Mouse (Mus musculus) urinary bladder, postnatal 36 days (tissue): ENCODE measurements around the gene Pus1.

Experiments
- DNase-seq, 2 experiments: peaks; one replicate each; pipeline ENCODE4 v3.0.0; 2022; ENCODE audit warnings: low spot score in 2 of 2, mixed read lengths in 1 of 2

Gene Pus1

DNA sequence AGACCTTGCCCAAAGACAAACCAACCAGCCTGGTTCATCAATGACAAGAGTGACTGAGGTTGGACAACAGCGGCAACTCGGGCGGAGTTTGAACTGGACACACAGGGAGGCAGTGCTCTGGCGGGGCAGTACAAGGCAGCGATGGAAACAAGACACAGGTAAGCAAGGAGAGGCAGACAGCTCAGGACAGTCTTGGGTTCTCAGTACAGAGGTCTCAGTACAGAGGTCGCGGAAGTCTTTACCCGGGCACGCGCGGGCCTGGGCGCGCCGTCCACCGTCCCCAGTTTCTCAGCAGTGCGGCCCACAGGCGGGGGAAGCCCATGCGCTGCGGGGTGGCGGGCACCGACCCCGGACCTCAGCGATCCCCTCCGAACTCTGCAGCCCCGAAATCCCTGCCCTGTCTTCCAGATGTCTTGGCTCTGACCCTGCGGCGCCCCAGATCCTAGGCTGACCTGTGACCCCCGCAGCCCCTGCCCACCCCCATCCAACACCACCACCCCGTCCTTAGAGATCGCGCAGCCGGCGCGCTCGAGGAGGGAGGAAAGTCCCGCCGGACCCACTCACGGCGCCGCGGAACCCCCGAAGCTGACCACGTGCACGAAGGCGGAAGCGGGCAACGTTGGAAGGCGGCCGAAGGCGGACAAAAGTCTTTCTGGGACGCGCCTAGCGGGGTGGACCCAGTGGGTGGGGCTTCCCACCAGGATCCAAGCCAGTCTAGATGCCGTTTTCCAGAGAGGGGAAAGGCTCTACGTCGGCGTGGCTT lies at the start of gene Pus1:
Gene Pus1 (minus strand): TSS at position 662 of the 763 bp plus-strand sequence.
- DNase-seq, result peak; percentile 92 to 95

DNA sequence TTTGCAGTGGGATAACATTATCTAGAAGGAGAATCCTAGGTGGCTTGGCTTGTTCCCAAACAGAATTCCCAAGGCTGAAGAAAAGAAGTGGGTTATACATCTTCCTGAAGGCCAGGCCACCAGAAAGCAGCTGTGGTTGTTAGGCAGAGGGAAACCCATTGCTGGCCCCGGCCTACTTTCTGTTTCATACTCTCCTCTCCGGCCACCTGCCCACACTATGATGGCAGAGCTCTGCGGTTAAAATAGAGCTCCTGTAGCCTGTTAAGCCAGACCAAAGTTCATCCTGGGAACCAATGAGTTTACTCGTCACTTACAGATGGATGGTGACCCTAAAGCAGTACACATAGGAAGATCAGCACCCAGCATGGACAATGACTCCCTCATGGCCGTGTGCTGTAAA lies 47.1 kb upstream of the Pus1 start:
- no peak for DNase-seq

DNA sequence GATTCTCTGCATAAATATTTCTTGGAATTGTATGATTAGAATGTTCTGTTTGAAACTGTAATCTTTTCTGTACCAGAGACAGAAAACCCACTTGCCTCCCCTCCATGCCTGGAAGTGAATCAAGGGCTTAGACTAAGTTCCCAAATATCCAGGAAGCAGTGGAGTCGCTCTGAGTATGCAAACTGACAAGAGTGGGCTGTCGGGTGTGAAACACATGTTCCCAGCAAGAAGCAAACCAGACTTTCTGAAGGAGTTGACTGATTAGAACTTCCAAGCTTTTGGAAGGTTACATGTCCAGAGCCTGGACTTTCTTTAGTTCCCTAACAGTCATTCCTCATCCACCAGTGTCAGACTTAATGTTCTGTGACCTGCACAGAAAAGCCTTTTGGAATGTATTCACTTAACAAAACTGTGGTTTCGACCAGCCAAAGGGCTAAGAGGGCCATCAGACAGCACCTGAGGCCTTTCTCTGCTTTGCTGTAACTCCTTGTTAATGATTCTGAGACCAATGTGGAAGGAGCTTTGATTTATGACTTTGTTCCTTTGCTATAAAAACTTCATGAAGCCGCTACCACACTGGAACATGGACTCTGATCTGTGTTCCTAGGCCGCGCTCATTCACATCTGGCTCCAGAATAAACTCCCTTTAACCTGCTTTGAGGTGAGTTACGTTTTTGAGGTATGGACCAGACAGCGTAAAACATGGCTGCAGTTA lies 46.5 kb upstream of the Pus1 start:
- DNase-seq, result no peak

DNA sequence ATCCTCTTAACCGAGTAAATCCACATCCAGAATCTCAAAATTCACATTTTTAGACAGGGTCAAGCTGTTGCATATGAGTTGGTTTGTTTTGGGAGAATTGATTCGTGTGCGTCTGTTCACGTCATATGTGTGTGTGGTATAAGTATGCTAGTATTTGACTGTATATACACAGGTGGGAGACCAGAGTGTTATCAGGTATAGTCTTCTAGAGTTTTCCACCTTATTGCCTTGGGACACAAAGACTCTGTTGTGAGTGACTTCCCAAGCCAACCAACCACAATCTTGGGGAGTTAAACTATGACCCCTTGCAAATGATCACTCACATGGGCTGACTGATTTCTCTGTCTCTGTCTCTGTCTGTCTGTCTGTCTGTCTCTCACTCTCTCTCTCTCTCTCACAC lies 44.0 kb upstream of the Pus1 start:
- no peak for DNase-seq

DNA sequence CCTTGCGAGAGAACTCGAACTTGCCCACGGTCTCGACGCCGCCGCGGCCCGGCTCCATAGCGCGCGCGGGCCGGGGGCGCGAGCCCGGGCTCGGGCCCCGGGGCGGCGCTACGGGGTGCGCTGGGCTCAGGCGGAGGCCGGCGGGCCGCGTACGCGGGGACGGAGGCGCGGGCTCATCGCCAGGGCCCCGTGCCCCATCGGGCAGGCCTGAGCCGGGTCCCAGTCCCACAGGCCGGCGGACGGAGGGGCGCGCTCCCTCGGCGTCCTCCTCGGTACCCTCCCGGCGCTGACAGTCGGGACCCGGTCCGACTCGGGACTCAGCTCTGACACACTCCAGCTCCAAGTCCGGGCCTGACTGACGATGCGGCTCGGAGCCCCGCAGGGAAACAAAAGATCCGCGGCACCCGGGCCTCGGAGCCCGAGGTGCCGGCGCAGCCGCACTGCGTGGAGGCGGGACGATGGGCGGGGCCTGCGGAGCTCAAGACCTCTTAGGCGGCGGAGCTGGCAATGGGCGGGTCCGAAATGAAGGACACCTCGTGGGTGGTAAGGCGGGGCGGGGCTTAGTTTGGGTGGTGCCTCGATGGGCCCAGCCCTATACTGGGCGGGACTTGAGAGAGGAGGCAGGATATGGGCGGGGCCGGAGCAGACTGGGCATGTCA lies 29.3 kb upstream of the Pus1 start, which contains the start of gene Ulk1:
Gene Ulk1 (minus strand): TSS at position 431 of the 659 bp plus-strand sequence.
- peak; percentile 99 to 100 for DNase-seq

DNA sequence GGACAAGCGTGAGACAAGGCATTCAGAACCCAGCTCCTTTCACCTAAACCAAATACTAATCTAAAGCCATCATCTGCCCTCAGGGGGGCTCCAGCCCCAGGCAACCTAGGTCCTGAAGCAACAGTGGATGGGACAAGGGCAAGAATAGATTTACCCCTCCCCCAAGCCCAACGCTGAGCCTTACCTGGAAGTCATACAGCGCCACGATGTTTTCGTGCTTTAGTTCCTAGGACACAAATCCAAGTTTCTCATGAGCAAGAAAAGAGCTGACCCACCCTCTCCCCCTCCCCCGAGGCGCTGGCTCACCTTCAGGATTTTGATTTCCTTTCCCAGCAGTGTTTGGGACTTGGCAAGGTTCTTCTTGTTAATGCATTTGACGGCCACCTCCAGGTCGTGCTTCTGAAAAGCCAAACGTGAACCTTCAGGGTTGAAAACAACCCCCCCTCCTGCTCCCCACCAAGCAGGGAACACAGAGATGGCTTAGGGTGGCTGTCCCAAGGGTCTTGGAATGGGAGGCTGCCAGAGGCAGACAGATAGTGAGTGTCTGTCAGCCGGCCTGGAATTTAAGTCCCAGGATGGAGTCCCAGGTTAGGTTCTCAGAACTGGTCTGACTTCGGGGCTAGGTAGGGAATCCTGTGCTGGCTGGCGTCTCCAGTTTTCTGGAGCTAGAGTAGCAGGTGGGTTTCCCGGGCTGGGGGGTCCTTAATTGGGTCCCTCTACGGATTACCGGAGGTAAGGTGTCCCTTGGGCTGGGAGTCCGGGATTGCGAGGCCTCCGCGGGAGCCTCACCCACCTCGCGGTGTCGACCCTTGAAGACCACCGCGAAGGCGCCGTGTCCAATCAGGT lies 28.6 kb upstream of the Pus1 start:
- DNase-seq, result peak in 1 of 2 experiments; percentile 23

DNA sequence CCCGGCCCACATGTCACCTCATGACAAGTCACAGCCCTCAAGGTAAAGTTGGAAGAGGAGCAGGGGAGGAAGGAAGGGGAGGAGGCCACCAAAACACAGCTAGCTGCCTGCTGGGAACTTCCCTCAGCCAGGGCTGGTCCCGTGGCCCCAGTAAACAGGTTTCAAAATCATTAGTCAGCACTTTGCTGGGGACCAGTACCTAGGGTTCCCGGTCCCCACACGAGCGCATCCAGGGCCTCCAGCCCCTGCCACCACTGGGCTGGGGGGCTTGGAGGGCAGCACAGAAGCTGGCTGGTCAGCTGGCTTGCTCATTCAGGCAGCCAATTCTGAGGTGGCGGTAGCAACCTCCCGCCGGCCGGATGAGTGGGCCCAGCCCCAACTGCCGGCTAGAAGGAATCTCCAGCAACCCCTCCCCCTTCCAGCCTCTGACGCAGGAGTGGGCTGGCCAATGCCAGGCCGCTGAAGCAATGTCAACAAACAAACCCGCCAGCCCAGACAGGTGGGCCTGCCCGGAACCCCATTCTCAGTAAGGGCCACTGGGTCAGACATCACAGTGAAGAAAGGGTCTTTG lies 27.7 kb upstream of the Pus1 start:
- peak; percentile 91 to 93 for DNase-seq

DNA sequence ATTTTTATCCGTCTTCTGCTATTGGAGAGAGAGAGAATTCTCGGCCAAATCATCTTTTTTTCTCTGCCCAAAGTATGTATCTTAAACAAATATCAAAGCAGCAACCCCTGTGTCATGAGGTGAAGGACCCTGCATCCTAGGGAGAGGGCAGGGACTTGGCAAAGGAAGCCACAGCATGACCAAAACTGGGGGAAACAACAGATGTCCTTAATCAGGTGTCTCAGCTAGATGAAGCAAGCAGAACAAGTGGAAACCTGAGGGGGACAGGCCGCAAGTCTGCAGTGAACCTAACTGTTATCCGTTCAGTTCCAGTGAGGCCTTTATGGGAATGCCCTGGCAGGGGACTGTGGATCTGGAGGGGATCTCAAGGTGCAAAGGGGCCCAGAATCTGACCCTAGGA lies 27.0 kb upstream of the Pus1 start:
- DNase-seq, result no peak

DNA sequence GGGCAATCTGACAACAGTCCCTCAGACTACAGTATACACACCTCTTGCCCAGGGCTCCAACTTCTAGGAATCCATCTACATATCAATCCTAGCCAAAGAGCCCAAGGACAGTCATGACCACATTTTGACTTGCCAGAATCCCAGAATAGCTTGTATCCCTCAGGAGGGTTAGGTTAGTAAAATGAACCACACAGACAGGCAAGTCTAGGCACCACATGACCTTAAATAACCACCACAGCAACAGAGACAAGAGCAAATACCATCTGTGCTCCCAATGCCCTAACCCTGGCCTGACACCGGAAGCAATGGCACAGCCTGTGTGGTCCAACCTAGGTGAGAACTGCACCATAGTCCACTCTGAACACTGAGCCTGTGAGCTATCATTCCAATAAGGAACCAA lies 26.2 kb upstream of the Pus1 start:
- DNase-seq, result no peak

DNA sequence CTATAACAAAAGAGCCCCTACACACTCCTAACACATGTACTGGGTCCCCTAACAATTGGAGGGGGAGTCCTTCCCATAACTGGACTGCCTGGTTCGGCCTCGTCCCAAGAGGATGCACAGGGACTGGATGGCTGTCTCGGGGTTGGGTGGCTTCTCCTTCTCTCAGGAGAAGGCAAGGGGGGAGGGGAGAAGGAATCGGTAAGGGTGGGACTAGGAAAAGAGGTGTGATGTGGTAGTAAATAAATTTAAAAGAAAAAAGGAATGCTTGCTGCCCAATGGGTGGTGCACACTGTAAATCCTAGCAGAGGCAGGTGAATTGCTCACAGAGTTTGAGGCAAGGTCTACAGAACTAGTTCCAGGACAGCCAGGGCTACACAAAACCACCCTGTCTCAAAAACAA lies 25.7 kb upstream of the Pus1 start:
- DNase-seq, result no peak

DNA sequence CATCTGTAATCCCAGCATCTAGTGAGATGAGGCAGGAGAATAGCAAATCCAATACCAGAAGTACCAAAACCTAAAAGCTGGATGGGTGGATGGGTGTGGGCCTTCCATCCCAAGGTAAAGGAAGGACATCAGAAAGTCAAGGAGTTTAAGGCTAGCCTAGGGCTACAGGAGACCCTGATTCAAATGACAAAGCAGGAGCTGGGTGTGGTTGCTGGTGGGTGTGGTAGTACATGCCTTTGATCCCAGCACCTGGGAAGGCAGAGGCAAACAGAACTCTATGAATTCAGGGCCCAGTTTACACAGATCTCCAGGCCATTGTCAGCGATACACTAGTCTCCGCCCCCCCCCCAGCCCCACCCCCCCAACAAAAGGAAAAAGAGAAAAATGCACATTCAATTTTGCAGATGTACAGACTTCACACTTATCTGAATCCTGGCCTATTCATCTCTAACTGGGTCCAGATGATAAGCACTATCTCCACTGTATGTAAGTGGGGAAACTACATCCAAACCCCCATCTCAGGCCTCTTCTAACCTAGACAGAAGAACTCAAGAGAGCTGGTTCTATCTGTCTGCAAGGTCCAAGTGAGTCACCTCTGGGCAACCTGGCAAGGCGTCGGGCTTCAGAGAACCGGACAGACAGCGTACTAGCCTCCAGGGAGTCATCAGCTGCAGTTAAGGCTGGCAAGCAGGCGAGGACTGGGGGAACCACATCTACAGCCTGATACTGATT lies 23.7 kb upstream of the Pus1 start:
- DNase-seq, result no peak

DNA sequence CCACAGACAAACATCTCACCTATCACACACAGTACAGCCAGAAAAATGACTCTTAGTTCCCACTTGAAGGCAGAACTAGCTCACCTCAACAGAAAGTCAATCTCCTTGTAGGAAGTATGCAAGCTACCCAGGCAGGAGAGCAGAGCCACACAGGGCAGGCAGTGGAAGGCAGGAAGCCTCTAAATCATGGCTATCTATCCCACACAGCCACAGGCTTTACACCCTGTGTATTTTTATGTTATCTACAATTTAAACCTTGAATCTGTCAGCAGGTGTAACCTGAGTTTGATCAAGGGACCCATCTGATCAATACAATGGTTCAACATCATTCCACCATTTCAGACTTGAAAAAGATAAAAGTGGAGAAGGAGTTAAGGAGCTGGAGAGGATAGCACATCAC lies 22.4 kb upstream of the Pus1 start:
- DNase-seq, result no peak

DNA sequence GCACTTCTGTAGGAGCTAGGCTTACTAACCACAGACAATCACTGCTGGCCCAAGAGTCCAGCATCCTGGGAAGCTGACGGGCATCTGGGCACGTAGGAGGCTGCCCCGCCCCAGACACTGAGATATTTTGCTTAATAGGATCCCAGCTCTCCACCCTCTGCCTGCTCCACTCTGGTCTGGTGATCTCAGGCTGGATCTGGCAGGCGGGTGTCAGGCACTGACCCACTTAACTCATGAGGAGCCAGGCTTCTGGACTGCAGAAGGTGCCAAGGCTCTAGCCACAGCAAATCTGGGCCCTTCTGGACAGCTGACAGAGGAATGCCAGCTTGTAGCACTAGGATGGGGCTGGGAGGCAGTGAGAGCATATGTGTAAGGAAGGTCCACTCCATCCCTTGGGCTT lies 21.7 kb upstream of the Pus1 start:
- peak in 1 of 2 experiments; percentile 28 for DNase-seq

DNA sequence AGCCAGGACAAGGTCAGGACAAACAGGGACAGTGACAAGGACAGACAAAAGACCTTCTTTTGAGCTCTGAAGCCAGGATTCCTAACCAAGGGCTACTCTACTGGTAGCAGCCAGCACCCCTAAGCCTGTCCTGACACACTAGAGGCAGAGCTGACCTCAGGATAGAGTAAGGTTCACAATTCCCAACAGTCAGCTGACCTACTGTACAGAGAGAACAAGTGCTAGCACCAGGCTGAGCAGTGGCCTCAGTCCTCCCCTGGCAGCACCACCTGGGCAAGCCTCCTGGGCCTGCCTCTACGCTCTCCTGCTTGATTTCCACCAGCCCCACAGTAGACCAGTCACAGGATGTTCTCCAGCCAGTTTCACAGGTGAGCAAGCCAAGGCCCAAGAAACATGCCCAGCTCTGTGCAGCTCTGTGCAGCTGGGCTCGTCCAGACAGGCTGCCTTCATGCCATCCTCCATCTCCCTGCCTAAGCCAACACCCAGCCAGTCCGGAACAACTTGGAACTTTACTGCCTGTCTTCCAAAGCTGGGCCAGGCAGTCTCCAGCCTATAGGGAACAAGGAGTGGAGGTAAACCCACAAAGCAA lies 20.7 kb upstream of the Pus1 start:
- DNase-seq, result peak; percentile 25 to 51

DNA sequence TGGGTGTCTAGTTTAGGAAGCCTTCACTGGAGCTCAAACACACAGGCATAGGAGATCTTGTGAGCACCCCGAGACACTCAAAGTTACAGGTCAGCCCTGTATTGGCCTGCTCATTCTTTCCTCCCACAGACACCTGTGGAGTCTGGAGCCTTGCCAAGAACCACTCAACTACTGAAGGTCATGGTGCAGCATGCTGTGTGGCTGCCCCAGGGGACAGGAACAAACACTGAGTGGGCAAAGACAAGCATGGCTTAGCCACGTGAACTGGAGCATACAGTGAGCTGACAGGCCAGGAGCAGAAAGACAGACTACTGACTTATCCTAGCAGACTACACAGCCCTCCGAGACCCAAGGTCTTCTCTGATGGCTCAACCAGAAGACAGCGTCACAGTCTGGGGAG lies 17.2 kb upstream of the Pus1 start:
- DNase-seq, result peak in 1 of 2 experiments; percentile 27

DNA sequence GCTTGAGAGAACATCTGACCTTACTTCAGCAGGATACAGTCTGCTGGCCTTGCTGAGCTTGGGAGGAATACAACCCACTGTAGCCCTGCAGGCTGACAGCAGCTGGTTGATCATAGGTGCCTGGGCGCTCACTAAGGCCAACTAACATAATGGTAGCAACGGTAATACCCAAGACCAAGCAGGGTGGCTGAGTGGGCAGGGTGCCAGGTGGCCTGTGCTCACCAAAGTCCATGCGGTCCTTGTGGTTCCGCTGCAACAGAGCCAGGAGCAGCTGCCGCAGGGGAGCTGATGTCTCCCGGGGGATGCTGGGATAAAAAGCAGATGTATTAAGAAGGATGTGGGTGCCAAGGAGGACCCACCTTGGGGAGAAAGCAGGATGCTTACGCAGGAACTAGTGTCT lies 13.9 kb upstream of the Pus1 start:
- no peak for DNase-seq

DNA sequence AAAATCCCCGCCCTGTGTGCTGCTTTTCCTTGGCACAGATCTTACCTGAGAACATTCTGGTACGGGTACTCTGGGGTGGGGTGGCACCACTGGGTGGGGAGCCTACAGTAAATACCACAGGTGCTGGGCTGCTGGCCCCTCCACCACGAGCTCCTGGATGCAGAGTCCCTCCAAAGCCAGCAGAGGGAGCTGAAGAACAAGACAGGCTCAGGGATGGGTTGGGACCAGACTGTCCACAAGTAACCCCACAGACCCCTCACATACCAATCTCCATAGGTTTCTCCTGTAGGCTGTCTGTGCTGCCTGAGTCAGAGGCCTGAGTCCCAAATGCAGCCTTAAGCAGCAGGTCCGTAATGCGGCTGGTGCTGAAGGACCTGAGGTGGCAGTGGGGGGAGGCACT lies 8.2 kb upstream of the Pus1 start:
- peak; percentile 25 to 31 for DNase-seq

DNA sequence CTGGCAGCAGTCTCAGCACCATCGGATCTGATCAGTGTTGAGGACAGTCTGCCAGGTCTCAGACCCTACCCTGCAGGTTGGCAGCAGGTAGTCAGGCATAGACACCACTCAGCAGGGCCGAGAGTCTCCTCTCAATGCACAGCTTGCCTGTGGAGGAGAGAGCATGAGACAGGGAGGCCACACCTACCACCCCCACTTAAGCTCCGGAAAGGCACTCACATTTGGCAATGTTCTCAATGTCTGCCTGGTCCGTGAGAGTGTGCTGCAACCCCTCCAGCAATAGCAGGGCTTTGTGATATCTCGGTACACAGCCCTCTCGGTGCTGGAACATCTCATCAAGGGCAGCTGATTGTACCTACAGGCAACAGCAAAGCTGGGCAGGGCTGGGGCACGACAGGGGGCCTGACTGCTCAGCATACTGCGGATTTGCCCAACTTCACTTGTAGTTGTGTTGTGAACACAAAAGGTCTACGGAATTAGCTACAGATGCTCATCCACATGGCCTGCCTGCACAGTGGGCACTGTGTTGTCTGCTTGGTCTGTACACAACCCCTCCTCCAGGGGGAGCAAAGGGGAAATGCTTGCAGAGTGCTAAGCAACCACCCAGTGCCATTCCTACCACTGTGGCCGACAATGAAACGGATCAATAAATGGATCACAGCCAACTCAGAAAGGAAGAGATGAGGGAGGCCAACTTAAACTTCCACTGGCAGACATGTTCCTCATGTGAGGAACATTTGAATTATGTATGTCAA lies 5.8 kb upstream of the Pus1 start:
- DNase-seq, result no peak

DNA sequence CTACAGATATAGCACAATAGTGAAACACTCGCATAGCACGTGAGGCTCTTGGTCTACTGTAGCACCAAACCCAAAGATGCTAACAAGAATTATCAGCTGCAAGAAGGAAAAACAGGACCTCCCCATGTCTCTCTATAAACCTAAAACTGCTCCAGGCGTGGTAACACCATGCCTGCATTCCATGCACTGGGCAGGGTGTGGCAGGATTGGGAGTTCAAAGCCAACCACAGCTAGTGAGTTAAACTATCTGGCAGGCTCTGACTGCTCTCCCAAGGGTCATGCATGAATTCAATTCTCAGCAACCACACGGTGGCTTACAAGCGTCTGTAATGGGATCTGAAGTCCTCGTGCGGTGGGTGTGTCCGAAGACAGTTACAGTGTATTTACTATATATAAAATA lies 2.7 kb upstream of the Pus1 start:
- DNase-seq, result no peak
